Mouse (Mus musculus) ES-Bruce4 (cell line): ENCODE results near the gene Abcb1b. TPM values are rescaled to one million over a fixed set of nuclear protein-coding genes. Genes with fewer than 3 reads are reported as not detected.

ENCODE experiments used
- H3K27ac ChIP-seq: 2 replicates; pipeline ENCODE4 v1.5.1; 2012; ENCODE audit warnings: low read length, inconsistent platforms; ENCODE audit not compliant: insufficient read depth
- H3K27me3 ChIP-seq: 2 replicates; pipeline ENCODE4 v1.6.1; 2012; ENCODE audit warnings: mild to moderate bottlenecking, low read length, inconsistent platforms; ENCODE audit not compliant: control insufficient read depth, poor library complexity, insufficient read depth, severe bottlenecking
- H3K36me3 ChIP-seq: 2 replicates; pipeline ENCODE4 v1.6.1; 2012; ENCODE audit warnings: inconsistent platforms, mild to moderate bottlenecking, low read length, moderate library complexity; ENCODE audit not compliant: control insufficient read depth, poor library complexity, insufficient read depth, severe bottlenecking
- H3K4me1 ChIP-seq: one replicate; pipeline ENCODE4 v1.8.1; 2011; ENCODE audit warnings: low read length; ENCODE audit not compliant: control insufficient read depth, insufficient read depth
- H3K4me3 ChIP-seq: 2 replicates; pipeline ENCODE4 v1.5.1; 2011; ENCODE audit warnings: low read depth, mild to moderate bottlenecking, low read length
- H3K9ac ChIP-seq: 2 replicates; pipeline ENCODE4 v1.6.1; 2012; ENCODE audit warnings: low read depth, mild to moderate bottlenecking, inconsistent platforms; ENCODE audit not compliant: poor library complexity, severe bottlenecking
- H3K9me3 ChIP-seq: replicated peaks from 2 replicates; pipeline ENCODE4 v1.6.1; 2012; ENCODE audit warnings: mild to moderate bottlenecking, low read length, inconsistent platforms; ENCODE audit not compliant: control insufficient read depth, poor library complexity, insufficient read depth, severe bottlenecking
- CTCF ChIP-seq: IDR thresholded peaks from one replicate; pipeline ENCODE4 v1.8.1; 2011; ENCODE audit warnings: low read depth, low read length
- EP300 ChIP-seq: IDR thresholded peaks from 2 replicates; pipeline ENCODE4 v1.6.1; 2011; ENCODE audit warnings: low read depth, low read length; ENCODE audit not compliant: insufficient read depth
- POLR2A ChIP-seq: IDR thresholded peaks from one replicate; pipeline ENCODE4 v1.8.1; 2011; ENCODE audit warnings: low read length; ENCODE audit not compliant: insufficient read depth
- polyA plus RNA-seq: library from polyadenylated mRNA; stranded (reverse); fragments of >200 nt; gene quantifications from 2 replicates; pipeline ENCODE4 v1.2.4, GENCODE M21; 2011; ENCODE audit warnings: low read depth; ENCODE audit not compliant: missing spikeins, insufficient read depth, insufficient read length

Abcb1b gene
- polyA plus RNA-seq, 1 experiment: 67.2 TPM

DNA sequence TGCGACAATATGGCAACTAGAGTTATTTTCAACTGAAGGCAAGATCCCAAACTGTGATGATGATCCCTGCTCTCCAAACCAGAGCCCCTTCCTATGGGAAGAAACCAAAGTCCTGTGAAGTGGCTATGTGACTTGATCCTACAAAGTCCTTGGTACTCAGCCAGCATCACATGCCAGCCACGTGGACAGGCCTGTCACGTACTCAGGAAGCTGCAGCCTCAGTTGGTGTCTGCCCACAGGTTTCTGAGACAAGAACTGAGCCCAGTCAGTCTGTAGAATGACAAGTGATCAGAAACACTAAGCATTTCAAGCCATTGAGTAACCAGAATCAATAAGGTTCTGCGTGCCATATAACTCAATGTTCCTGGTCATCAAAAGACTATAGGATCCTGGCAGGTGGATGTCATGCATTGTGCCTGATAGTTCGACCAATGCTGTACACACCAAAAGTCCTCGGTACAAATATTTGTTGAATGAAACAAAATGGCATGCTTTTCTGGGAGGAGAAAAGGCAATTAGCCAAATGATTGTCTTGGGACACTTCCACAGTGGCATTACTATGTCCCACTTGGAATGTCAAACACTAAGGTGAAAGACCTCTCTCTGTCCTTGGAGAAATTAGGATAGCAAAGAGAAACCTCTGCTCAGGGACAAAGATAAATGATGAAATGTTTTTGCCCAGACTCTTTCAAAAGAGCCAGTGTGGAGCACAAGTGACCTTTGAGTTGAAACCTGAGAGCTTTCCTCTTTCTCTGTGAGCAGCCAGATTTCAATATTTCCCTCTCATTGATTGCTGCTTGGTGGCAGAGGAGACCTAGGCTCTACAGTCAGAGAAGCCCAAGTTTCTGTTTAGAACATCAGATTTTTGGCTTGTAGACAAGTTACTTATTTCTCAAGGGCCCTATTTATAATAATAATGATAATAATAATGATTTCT, 75.3 kb downstream of the Abcb1b start:
- no peaks in the 10 kb centered on the region for H3K36me3 ChIP-seq
- no peak overlapping the region for H3K9ac ChIP-seq
- H3K27ac ChIP-seq: no peak overlapping the region
- TF ChIP-seq EP300 (no peak), CTCF (no peak), POLR2A (no peak)
- H3K4me1 ChIP-seq: no peaks in the 10 kb centered on the region
- H3K9me3 ChIP-seq: no peaks in the 10 kb centered on the region
- H3K27me3 ChIP-seq: no peaks in the 10 kb centered on the region
- H3K4me3 ChIP-seq: no peak overlapping the region

DNA sequence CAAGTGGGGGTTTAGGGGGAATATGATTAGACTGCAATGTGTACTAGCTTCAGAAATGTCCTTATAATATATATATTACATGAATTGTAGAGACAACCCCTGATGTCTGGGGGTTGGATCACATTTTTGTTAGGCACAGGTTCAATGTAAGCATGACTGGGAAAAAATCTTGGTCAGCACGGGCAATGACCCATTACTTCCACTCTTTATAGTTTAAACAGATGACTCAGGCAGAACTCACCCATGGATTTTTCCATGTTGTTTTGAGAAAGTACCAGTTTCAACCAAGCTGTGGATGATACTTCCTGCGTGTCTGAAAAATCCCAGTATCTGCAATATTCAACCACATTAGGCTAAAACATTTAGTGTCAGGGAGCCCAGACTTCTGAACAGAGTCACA, 79.1 kb downstream of the Abcb1b start:
- Histone ChIP-seq H3K27ac (no peak overlapping the region), H3K4me1 (no peaks in the 10 kb centered on the region), H3K9ac (no peak overlapping the region), H3K27me3 (no peaks in the 10 kb centered on the region), H3K4me3 (no peak overlapping the region), H3K36me3 (no peaks in the 10 kb centered on the region), H3K9me3 (no peaks in the 10 kb centered on the region)
- TF ChIP-seq CTCF (no peak), EP300 (no peak), POLR2A (no peak)

DNA sequence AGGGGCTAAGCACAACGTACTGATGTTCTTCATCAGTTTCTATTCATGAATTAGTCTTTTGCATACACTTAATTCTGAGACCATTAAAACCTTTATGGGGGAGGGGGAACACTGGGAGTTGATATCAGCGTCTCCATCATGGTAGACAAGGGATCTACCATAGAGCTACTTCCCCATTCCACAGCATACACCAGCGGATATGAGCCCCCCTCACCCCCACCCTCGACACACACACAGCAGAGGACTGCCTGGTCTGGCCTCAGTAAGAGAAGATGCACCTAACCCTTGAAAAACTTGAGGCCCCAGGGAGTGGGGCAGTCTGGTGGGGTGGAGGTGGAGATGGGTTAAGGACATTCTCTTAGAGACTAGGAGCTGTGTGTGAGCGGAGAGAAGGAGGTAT, 79.9 kb downstream of the Abcb1b start:
- no peaks in the 10 kb centered on the region for H3K27me3 ChIP-seq
- no peak overlapping the region for H3K27ac ChIP-seq
- TF ChIP-seq POLR2A (no peak), CTCF (no peak), EP300 (no peak)
- no peak overlapping the region for H3K4me3 ChIP-seq
- no peaks in the 10 kb centered on the region for H3K36me3 ChIP-seq
- H3K4me1 ChIP-seq: no peaks in the 10 kb centered on the region
- H3K9ac ChIP-seq: no peak overlapping the region
- H3K9me3 ChIP-seq: no peaks in the 10 kb centered on the region

DNA sequence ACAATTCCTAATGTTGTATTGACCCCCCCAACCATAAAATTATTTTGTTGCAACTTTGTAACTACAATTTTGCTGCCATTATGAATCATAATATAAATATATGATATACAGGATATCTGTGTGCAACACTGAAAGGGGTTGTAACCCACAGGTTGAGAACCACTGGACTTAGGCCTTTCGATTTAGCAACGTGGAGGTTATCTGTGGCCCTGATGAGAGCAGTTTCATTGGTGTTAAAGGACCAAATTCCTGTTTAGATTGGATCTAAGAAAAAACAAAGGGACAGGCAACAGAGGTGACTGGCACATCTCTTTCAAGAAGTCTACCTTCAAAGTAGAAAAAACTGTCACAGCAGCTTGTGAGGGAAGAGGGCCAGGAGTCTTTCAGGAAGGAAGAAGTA, 87.9 kb downstream of the Abcb1b start:
- no peaks in the 10 kb centered on the region for H3K36me3 ChIP-seq
- no peak overlapping the region for H3K27ac ChIP-seq
- TF ChIP-seq EP300 (no peak), POLR2A (no peak), CTCF (no peak)
- no peaks in the 10 kb centered on the region for H3K27me3 ChIP-seq
- no peak overlapping the region for H3K9ac ChIP-seq
- no peaks in the 10 kb centered on the region for H3K9me3 ChIP-seq
- no peak overlapping the region for H3K4me3 ChIP-seq
- H3K4me1 ChIP-seq: no peaks in the 10 kb centered on the region

DNA sequence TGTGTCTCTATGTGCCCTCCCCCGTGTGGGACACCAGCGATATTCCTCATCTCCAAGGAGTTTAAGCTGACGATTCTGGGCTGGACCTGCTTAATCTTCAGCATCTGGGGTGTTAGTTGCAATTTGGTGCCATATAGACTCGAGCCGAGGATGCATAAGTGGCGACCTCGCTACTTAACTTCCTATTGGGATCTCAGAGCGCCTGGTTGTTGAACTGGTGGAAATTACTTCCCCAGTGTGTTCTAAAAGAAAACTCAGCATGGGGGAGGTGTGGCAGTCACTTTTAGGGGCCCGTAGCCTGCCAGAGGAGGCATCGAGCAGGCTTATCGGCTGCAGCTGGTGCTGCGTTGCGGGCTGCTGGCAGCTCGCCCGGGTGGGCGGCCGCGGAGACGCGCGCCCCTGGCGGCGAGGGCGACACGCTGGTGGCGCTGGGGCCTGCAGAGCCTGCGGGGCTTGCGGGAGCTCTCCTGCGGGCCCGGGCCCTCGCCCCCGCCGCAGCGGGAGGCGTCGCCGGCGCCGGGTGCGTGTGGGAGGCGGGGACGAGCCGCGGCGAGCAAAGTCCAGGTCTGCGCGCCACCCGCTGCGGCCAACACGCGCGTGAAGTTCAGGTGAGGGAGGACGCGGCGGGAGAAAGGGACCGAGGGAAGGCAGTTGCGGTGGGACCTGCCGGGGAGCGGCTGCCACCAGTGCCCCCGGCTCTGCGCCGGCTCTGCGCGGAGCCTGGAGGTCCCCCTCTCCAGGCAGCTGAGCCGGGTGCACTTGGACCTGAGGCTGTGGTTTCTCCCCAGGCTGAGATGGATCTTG, 95.6 kb downstream of the Abcb1b start, which contains the start of gene Abcb4:
Gene Abcb4, plus strand, starts transcription at position 418 of the 804 bp plus-strand sequence.
- Histone ChIP-seq H3K4me1 (no peaks in the 10 kb centered on the region), H3K27ac (no peak within 1 kb of the TSS), H3K4me3 (peak within 1 kb of the TSS; percentile 69), H3K36me3 (no peaks in the 10 kb centered on the region), H3K9ac (peak within 1 kb of the TSS; percentile 39), H3K9me3 (no peaks in the 10 kb centered on the region), H3K27me3 (peaks cover 10% of the 10 kb centered on the region)
- TF ChIP-seq EP300 (no peak), CTCF (peak; percentile 12)

DNA sequence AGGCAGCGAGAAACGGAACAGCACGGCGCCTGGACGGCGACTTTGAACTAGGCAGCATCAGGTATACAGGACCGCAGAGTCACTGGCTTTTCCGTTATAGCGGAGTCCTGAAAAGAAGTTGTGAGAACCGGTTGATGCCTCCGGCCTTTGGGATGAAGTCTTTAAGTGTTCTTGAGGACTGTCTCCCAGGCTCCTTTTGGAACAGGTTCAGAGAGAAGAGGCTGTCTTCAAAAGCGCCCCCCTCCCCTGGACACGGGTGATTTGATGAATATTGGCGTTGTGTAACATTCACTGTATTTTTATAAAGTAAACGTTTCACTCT, 96.1 kb downstream of the Abcb1b start:
- H3K27me3 ChIP-seq: peaks cover 10% of the 10 kb centered on the region
- H3K4me3 ChIP-seq: peak overlapping the region; percentile 69
- H3K27ac ChIP-seq: no peak overlapping the region
- H3K9ac ChIP-seq: peak overlapping the region; percentile 39
- no peaks in the 10 kb centered on the region for H3K4me1 ChIP-seq
- no peaks in the 10 kb centered on the region for H3K36me3 ChIP-seq
- no peaks in the 10 kb centered on the region for H3K9me3 ChIP-seq
- TF ChIP-seq POLR2A (no peak), EP300 (no peak), CTCF (no peak)
